Mouse (Mus musculus) CH12.LX (cell line): Measurements from ENCODE around the gene Vmn2r39. TPM values are rescaled to one million over a fixed set of nuclear protein-coding genes. Genes with fewer than 3 reads are reported as not detected.
"Not testable (repeated sequence)": the region's sequence is repeated elsewhere in the genome, so short reads cannot be mapped to it uniquely, and the experiment has no call there.

Experiments
- DNase-seq: peaks from one replicate; pipeline ENCODE4 v3.0.0-alpha.2; 2013; ENCODE audit errors: extremely low read depth
- H3K27ac ChIP-seq: 2 replicates; pipeline ENCODE4 v1.5.1; 2012; ENCODE audit warnings: low read depth, mild to moderate bottlenecking, control low read depth, moderate library complexity; ENCODE audit not compliant: insufficient read depth
- H3K27me3 ChIP-seq: replicated peaks from 2 replicates; pipeline ENCODE3; 2012; ENCODE audit warnings: inconsistent platforms
- H3K36me3 ChIP-seq, 2 experiments: replicated peaks in 1 of 2; 2 replicates each; pipeline versions ENCODE3 to v1.6.1; 2012; ENCODE audit warnings: inconsistent platforms in 1 of 2, low read length in 1 of 2, mild to moderate bottlenecking in 1 of 2, mixed read lengths in 1 of 2, moderate library complexity in 1 of 2; ENCODE audit not compliant: control insufficient read depth in 1 of 2, insufficient read depth in 1 of 2
- H3K4me1 ChIP-seq, 2 experiments: 2 replicates each; pipeline ENCODE4 v1.6.1; 2012; ENCODE audit warnings: inconsistent platforms in 1 of 2, moderate library complexity in 1 of 2; ENCODE audit not compliant: insufficient read depth in 2 of 2, control insufficient read depth in 1 of 2
- H3K4me2 ChIP-seq: 2 replicates; pipeline ENCODE4 v1.6.1; 2012; ENCODE audit warnings: low read depth, mild to moderate bottlenecking, control low read depth; ENCODE audit not compliant: poor library complexity, insufficient read depth, severe bottlenecking
- H3K4me3 ChIP-seq, 3 experiments: fragments of 150-350 bp in 1 of 3; sonication (generic) in 1 of 3; replicated peaks in 1 of 3; 2 replicates each; pipeline versions ENCODE3 to v1.5.1; 2011 to 2012; ENCODE audit warnings: low read depth in 2 of 3, low read length in 2 of 3, mild to moderate bottlenecking in 2 of 3, moderate library complexity in 2 of 3, control low read depth in 1 of 3, improper control_type of control experiment in 1 of 3, inconsistent platforms in 1 of 3, mixed read lengths in 1 of 3; ENCODE audit not compliant: poor library complexity in 1 of 3
- H3K79me2 ChIP-seq: replicated peaks from 2 replicates; pipeline ENCODE4 v1.6.1; 2012; ENCODE audit warnings: mild to moderate bottlenecking, moderate library complexity; ENCODE audit not compliant: control insufficient read depth, poor library complexity, insufficient read depth, severe bottlenecking; ENCODE audit errors: extremely low read depth
- H3K9ac ChIP-seq: 2 replicates; pipeline ENCODE4 v1.6.1; 2012; ENCODE audit warnings: low read depth, mild to moderate bottlenecking, control low read depth, moderate library complexity; ENCODE audit not compliant: insufficient read depth
- H3K9me3 ChIP-seq: replicated peaks from 2 replicates; pipeline ENCODE3; 2012; ENCODE audit warnings: low read length, inconsistent platforms, mixed read lengths
- dilution Hi-C: fragments of 300-500 bp; cut with MboI; formaldehyde crosslinking; loops from 2 replicates; pipeline ENCODE4 v1.14.3; 2020; ENCODE audit warnings: low sequenced_read_pairs; ENCODE audit not compliant: extremely low pct_unique_long_range_greater_than_20kb, extremely low pct_ligation_motif_present
- in situ Hi-C: fragments of 300-500 bp; cut with MboI; formaldehyde crosslinking; loops from 3 replicates; pipeline ENCODE4 v1.14.3; 2019; ENCODE audit warnings: low sequenced_read_pairs, low pct_ligation_motif_present, low pct_unique_long_range_greater_than_20kb, mixed read lengths
- polyA plus RNA-seq: library from polyadenylated mRNA; unstranded; fragments of >175 nt; gene quantifications from 2 replicates; pipeline ENCODE4 v1.2.1, GENCODE M21; 2012; ENCODE audit warnings: low read depth; ENCODE audit not compliant: insufficient read length
- total RNA-seq, 2 experiments: library from RNA; depleted of rRNA; stranded (reverse); fragments of 300-350 nt in 1 of 2; fragments of >200 nt in 1 of 2; gene quantifications; 2 replicates each; pipeline ENCODE4 v1.2.3; 2012 to 2014

Vmn2r39 gene
- not detected in 2 replicates for total RNA-seq (2012; rRNA removed)
- total RNA-seq (2014; rRNA removed): not detected in 2 replicates
- not detected in 2 replicates for polyA plus RNA-seq

- H3K27ac ChIP-seq, H3K36me3 ChIP-seq, H3K4me3 ChIP-seq, dilution Hi-C loops, H3K4me1 ChIP-seq, in situ Hi-C loops, H3K9me3 ChIP-seq, H3K27me3 ChIP-seq, H3K9ac ChIP-seq, H3K79me2 ChIP-seq, DNase-seq, H3K4me2 ChIP-seq: not testable (repeated sequence)
Measured at GRCm38 (mm10) chr7:9030698-9031097, at the start of gene Vmn2r39. Vmn2r39 (minus strand) TSS chr7:9030798.

GRCm38 (mm10) chr7:9065353-9065752, 34.8 kb upstream of the Vmn2r39 start:
- H3K4me2 ChIP-seq, DNase-seq, H3K9me3 ChIP-seq, H3K27ac ChIP-seq, H3K4me1 ChIP-seq, H3K4me3 ChIP-seq, H3K79me2 ChIP-seq, H3K27me3 ChIP-seq, in situ Hi-C loops, H3K36me3 ChIP-seq, dilution Hi-C loops, H3K9ac ChIP-seq: not testable (repeated sequence)

Other genes with a start within 250 kb of the Vmn2r39 start
- gene Vmn2r40, start 99.4 kb downstream of the Vmn2r39 start, total RNA-seq (2012; rRNA removed): not detected in 2 replicates
- not detected in 2 replicates for gene Vmn2r40, start 99.4 kb downstream of the Vmn2r39 start, total RNA-seq (2014; rRNA removed)
- not detected in 2 replicates for gene Vmn2r40, start 99.4 kb downstream of the Vmn2r39 start, polyA plus RNA-seq
- not detected in 2 replicates for gene Vmn2r38, start 67.1 kb upstream of the Vmn2r39 start, total RNA-seq (2012; rRNA removed)
- not detected in 2 replicates for gene Vmn2r38, start 67.1 kb upstream of the Vmn2r39 start, total RNA-seq (2014; rRNA removed)
- not detected in 2 replicates for gene Vmn2r38, start 67.1 kb upstream of the Vmn2r39 start, polyA plus RNA-seq
- not detected in 2 replicates for gene Vmn2r37, start 192.9 kb upstream of the Vmn2r39 start, total RNA-seq (2012; rRNA removed)
- gene Vmn2r37, start 192.9 kb upstream of the Vmn2r39 start, total RNA-seq (2014; rRNA removed): not detected in 2 replicates
- not detected in 2 replicates for gene Vmn2r37, start 192.9 kb upstream of the Vmn2r39 start, polyA plus RNA-seq